Mouse (Mus musculus): ENCODE results near the gene Tor1b.

- TF ChIP-seq EP300 (optimal IDR thresholded peaks at IDR 0.05): no peak
- TF ChIP-seq CTCF (IDR thresholded peaks at IDR 0.05; ENCODE audit: low read depth): no peak
These were observed 40.4 kb upstream of the Tor1b start for GRCm38 (mm10) chr2:30912291-30912773.

Data from stomach, postnatal 0 days (tissue).